Mouse (Mus musculus): ENCODE results near the gene Creb3. TPM values are rescaled to one million over a fixed set of nuclear protein-coding genes. Genes with fewer than 3 reads are reported as not detected.

Gene Creb3
- polyA plus RNA-seq, 1 experiment, result 52.4 TPM

DNA sequence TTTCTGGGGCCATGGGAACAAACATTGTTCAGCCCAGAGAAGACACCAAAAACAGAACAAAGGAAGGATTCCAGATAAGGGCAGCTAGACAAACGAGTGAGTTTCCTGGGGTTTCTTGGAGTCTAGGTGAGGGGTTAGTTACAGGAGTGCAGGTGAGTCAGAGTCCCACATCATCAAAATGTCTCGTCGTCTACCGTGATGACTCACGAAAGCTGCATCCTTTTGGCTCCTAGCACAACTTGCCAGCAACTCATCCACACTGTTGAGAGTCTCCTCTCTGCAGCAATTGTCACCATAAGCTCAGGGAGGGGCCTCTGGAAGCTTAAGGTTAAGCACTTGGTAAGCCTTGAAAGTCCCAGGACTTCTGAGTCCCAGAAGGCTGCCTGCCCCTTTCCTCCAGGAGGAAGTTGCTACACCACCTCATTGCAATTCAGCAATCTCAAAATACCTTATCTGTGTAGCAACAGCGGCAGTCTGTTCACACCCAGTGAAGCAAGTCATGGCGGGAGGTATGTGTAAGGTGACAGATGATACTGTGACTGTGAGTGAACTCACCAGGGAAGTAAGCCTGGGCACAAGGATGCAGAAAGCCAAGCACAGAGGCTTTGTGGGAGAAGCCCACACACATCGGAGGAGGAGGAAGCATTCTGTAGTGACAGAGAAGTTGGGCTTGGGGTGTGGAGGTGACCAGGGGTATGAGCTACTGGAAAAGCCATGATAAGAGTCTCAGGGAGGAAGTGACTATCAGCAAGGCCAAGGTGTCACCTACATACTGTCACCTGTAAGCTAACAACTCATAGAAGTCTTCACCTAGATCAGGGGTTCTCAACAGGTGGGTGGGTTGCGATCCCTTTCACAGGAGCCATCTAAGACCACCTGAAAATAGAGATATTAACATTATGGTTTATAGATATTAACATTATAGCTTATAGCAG lies 42.9 kb downstream of the Creb3 start:
- peak; percentile 22 for TF ChIP-seq CEBPB (IDR thresholded peaks at IDR 0.05; ENCODE audit: low read depth)
- no peak for TF ChIP-seq MAX (IDR thresholded peaks at IDR 0.05)
- no peak for TF ChIP-seq MYOD1 (IDR thresholded peaks at IDR 0.05; ENCODE audit: control insufficient read depth, insufficient read length, low read depth)
- TF ChIP-seq MYOG (IDR thresholded peaks at IDR 0.05; ENCODE audit: control insufficient read depth, extremely low read depth, insufficient read length), result no peak
- TF ChIP-seq USF1 (IDR thresholded peaks at IDR 0.05; ENCODE audit: low read depth), result no peak
- no peak for TF ChIP-seq CTCF (IDR thresholded peaks at IDR 0.05; ENCODE audit: control insufficient read depth, insufficient read depth, insufficient read length)
- Histone ChIP-seq H3ac (ENCODE audit: control insufficient read depth, insufficient read length, low read depth) (no peak overlapping the region), H3K36me3 (ENCODE audit: control insufficient read depth, insufficient read depth) (no peaks in the 10 kb centered on the region), H3K79me2 (ENCODE audit: control insufficient read depth, insufficient read depth) (no peaks in the 10 kb centered on the region), H3K4me3 (ENCODE audit: insufficient read depth, poor library complexity, severe bottlenecking) (no peak overlapping the region), H3K27me3 (ENCODE audit: control insufficient read depth, insufficient read depth, insufficient read length) (peaks cover 5% of the 10 kb centered on the region), H3K79me3 (ENCODE audit: low read depth) (no peaks in the 10 kb centered on the region)

DNA sequence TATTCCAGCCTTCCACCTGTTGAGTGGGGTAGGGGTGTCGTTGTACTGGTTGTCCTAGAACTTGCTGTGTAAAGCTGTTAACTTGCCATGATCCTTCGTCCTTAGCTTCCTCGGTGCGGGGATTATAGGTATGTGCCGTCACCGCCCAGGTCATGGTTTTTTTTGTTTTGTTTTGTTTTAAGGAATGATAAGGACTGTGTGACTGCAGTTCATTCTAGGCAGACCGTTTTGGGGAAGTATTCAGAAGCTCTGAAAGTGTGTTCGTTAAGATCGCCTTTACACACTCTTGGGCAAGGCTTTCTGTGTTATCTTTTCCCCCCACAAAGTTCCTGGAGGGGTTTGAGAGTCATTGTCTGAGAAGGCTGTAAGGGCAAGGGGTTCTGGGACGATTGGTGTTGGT lies 50.4 kb downstream of the Creb3 start:
- peaks cover 6% of the 10 kb centered on the region for H3K27me3 ChIP-seq (ENCODE audit: control insufficient read depth, insufficient read depth, insufficient read length)
- no peak overlapping the region for H3ac ChIP-seq (ENCODE audit: control insufficient read depth, insufficient read length, low read depth)
- no peaks in the 10 kb centered on the region for H3K79me2 ChIP-seq (ENCODE audit: control insufficient read depth, insufficient read depth)
- no peaks in the 10 kb centered on the region for H3K36me3 ChIP-seq (ENCODE audit: control insufficient read depth, insufficient read depth)
- TF ChIP-seq MYOG (IDR thresholded peaks at IDR 0.05; ENCODE audit: control insufficient read depth, extremely low read depth, insufficient read length), result no peak
- no peak for TF ChIP-seq CTCF (IDR thresholded peaks at IDR 0.05; ENCODE audit: control insufficient read depth, insufficient read depth, insufficient read length)
- TF ChIP-seq MYOD1 (IDR thresholded peaks at IDR 0.05; ENCODE audit: control insufficient read depth, insufficient read length, low read depth), result no peak
- no peak for TF ChIP-seq MAX (IDR thresholded peaks at IDR 0.05)
- no peak for TF ChIP-seq USF1 (IDR thresholded peaks at IDR 0.05; ENCODE audit: low read depth)
- no peak for TF ChIP-seq CEBPB (IDR thresholded peaks at IDR 0.05; ENCODE audit: low read depth)
- TF ChIP-seq FOSL1 (IDR thresholded peaks at IDR 0.05; ENCODE audit: insufficient read depth, low read length, poor library complexity, severe bottlenecking), result no peak
- no peak overlapping the region for H3K4me3 ChIP-seq (ENCODE audit: insufficient read depth, poor library complexity, severe bottlenecking)
- no peaks in the 10 kb centered on the region for H3K79me3 ChIP-seq (ENCODE audit: low read depth)

DNA sequence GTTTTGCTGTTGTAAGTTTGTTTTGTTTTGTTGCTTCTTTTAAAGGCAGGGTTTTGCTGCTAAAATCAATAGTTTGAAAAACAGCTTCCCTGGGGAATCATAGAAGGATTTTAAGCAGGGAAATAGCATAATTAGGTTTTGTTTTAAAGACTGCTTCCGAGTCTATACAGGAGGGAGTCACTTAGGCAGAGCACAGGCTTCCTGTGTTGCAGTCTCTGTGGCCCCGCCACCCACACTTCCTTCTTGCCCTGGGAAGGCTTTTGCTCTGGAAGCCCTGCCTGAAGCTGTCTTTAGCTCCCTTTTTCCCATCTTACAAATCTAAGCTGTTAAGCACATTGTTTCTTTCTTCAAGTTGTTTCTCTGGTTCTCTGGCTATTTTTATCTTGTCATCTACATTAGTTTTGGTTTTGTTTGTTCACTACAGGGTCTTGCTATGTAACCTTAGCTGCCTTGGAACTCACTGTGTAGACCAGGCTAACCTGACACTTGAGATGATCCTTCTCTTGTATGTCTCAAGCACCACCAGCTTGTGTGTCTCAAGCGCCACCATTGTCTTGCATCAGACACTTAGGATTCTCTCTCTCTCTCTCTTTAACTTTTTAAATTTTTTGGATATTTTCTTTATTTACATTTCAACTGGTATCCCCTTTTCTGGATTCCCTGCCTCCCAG lies 51.1 kb downstream of the Creb3 start:
- H3K79me3 ChIP-seq (ENCODE audit: low read depth), result no peaks in the 10 kb centered on the region

More for the DNA sequence above, 51.1 kb downstream of the Creb3 start:
- no peak overlapping the region for H3K4me3 ChIP-seq (ENCODE audit: insufficient read depth, poor library complexity, severe bottlenecking)
- H3ac ChIP-seq (ENCODE audit: control insufficient read depth, insufficient read length, low read depth), result no peak overlapping the region
- H3K27me3 ChIP-seq (ENCODE audit: control insufficient read depth, insufficient read depth, insufficient read length), result peaks cover 6% of the 10 kb centered on the region
- no peaks in the 10 kb centered on the region for H3K36me3 ChIP-seq (ENCODE audit: control insufficient read depth, insufficient read depth)
- no peak for TF ChIP-seq FOSL1 (IDR thresholded peaks at IDR 0.05; ENCODE audit: insufficient read depth, low read length, poor library complexity, severe bottlenecking)
- TF ChIP-seq MYOD1 (IDR thresholded peaks at IDR 0.05; ENCODE audit: control insufficient read depth, insufficient read length, low read depth), result no peak
- TF ChIP-seq CEBPB (IDR thresholded peaks at IDR 0.05; ENCODE audit: low read depth), result no peak
- no peak for TF ChIP-seq MAX (IDR thresholded peaks at IDR 0.05)
- no peak for TF ChIP-seq CTCF (IDR thresholded peaks at IDR 0.05; ENCODE audit: control insufficient read depth, insufficient read depth, insufficient read length)
- TF ChIP-seq USF1 (IDR thresholded peaks at IDR 0.05; ENCODE audit: low read depth), result no peak
- no peak for TF ChIP-seq MYOG (IDR thresholded peaks at IDR 0.05; ENCODE audit: control insufficient read depth, extremely low read depth, insufficient read length)
- no peaks in the 10 kb centered on the region for H3K79me2 ChIP-seq (ENCODE audit: control insufficient read depth, insufficient read depth)

Other genes starting within 250 kb of the Creb3 start
- 18.8 TPM for gene Rusc2, start 180.4 kb upstream of the Creb3 start, polyA plus RNA-seq (2012; fragmentation: generic; extraction: Trizol)
- gene Fam166b, start 133.2 kb upstream of the Creb3 start, polyA plus RNA-seq (2012; fragmentation: generic; extraction: Trizol), result 0.06 TPM
- gene Tesk1, start 120.4 kb upstream of the Creb3 start, polyA plus RNA-seq (2012; fragmentation: generic; extraction: Trizol), result 28.9 TPM
- gene Cd72, start 107.7 kb upstream of the Creb3 start, polyA plus RNA-seq (2012; fragmentation: generic; extraction: Trizol), result 1.5 TPM
- not detected for gene Sit1, start 78.6 kb upstream of the Creb3 start, polyA plus RNA-seq (2012; fragmentation: generic; extraction: Trizol)
- gene Ccdc107, start 69.4 kb upstream of the Creb3 start, polyA plus RNA-seq (2012; fragmentation: generic; extraction: Trizol), result 58.9 TPM
- gene Arhgef39, start 62.6 kb upstream of the Creb3 start, polyA plus RNA-seq (2012; fragmentation: generic; extraction: Trizol), result 11.7 TPM
- gene Car9, start 55.4 kb upstream of the Creb3 start, polyA plus RNA-seq (2012; fragmentation: generic; extraction: Trizol), result 0.67 TPM
- gene Tpm2, start 38.6 kb upstream of the Creb3 start, polyA plus RNA-seq (2012; fragmentation: generic; extraction: Trizol), result 622 TPM
- 158 TPM for gene Tln1, start 359 bp downstream of the Creb3 start, polyA plus RNA-seq (2012; fragmentation: generic; extraction: Trizol)
- 22.6 TPM for gene Rgp1, start 16.4 kb downstream of the Creb3 start, polyA plus RNA-seq (2012; fragmentation: generic; extraction: Trizol)
- gene Gba2, start 16.5 kb downstream of the Creb3 start, polyA plus RNA-seq (2012; fragmentation: generic; extraction: Trizol), result 6.0 TPM
- not detected for gene Msmp, start 22.2 kb downstream of the Creb3 start, polyA plus RNA-seq (2012; fragmentation: generic; extraction: Trizol)
- gene Npr2, start 69.6 kb downstream of the Creb3 start, polyA plus RNA-seq (2012; fragmentation: generic; extraction: Trizol), result 7.3 TPM
- 0.04 TPM for gene Spag8, start 91.3 kb downstream of the Creb3 start, polyA plus RNA-seq (2012; fragmentation: generic; extraction: Trizol)
- 48.0 TPM for gene Hint2, start 94.1 kb downstream of the Creb3 start, polyA plus RNA-seq (2012; fragmentation: generic; extraction: Trizol)
- 0.16 TPM for gene Tmem8b, start 106.6 kb downstream of the Creb3 start, polyA plus RNA-seq (2012; fragmentation: generic; extraction: Trizol)
- 1.4 TPM for gene Fam221b, start 106.8 kb downstream of the Creb3 start, polyA plus RNA-seq (2012; fragmentation: generic; extraction: Trizol)
- gene Olfr70, start 138.5 kb downstream of the Creb3 start, polyA plus RNA-seq (2012; fragmentation: generic; extraction: Trizol), result not detected
- gene Olfr71, start 147.9 kb downstream of the Creb3 start, polyA plus RNA-seq (2012; fragmentation: generic; extraction: Trizol), result not detected
- 5.0 TPM for gene Hrct1, start 164.9 kb downstream of the Creb3 start, polyA plus RNA-seq (2012; fragmentation: generic; extraction: Trizol)
- gene Spaar, start 167.7 kb downstream of the Creb3 start, polyA plus RNA-seq (2012; fragmentation: generic; extraction: Trizol), result 0.11 TPM
- gene Olfr159, start 208.7 kb downstream of the Creb3 start, polyA plus RNA-seq (2012; fragmentation: generic; extraction: Trizol), result not detected